7 mouse cellular contexts compared by ENCODE assay signal in the genomic region with DNA sequence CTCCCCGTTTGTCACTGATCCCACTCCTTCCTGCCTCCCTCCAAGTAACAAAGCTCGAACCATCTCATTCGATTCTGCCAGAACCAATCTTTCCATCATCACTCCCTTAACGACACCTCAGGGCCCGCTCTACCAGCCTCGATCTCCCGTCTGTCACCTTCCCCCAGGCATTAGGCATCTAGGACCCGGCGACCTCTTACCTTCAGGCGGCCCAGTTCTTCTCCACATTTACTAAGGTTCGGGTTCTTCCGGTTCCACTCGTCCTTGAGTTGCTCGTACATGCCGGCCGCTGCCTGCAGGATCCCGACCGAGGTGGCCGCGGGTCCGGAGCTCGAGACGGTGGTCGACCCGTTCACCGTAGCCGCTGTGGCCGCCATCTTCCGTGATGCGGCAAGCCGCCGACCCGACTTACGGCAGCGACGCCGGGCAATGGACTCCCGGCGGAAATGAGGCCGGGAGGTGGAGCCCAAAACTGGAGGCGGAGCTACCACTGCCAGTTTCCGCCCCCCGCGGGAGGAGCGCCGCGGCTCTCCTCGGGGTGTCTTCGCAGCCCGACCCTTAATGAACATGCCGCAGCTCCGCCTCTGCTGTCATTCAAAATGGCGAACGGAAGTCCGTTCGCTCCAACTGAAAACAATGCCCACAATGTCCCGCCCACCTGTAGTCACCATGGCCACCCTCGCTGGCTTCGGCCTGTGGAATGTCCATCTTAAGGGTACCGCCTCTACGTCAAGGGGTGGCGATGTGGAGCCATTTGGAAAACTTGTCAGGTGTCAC. TPM values are rescaled to one million over a fixed set of nuclear protein-coding genes. Genes with fewer than 3 reads are reported as not detected.
DNase-seq lines count a peak whose midpoint lies in the region; ATAC-seq lines count a peak whose summit lies in the region.

A gene (minus strand): TSS at position 625 of the 777 bp plus-strand sequence.

- peak within 1 kb of the TSS; percentile 86 for H3K9ac ChIP-seq in intestine, embryonic 16.5 days (ENCODE audit: low read depth, low read length)
- H3K9ac ChIP-seq in midbrain, embryonic 11.5 days (ENCODE audit: low read length), result peak within 1 kb of the TSS; percentile 59

- peaks cover 13% of the 10 kb centered on the region for H3K4me1 ChIP-seq in intestine, embryonic 16.5 days (ENCODE audit: control insufficient read depth, insufficient read depth, low read length)
- H3K4me1 ChIP-seq in midbrain, embryonic 11.5 days (ENCODE audit: control insufficient read depth, insufficient read depth, low read length), result peaks cover 10% of the 10 kb centered on the region

- peak within 1 kb of the TSS; percentile 81 for H3K4me3 ChIP-seq in intestine, embryonic 16.5 days (ENCODE audit: low read length)
- peak within 1 kb of the TSS; percentile 54 for H3K4me3 ChIP-seq in midbrain, embryonic 11.5 days (ENCODE audit: low read depth, low read length)

- peaks cover 11% of the 10 kb centered on the region for H3K36me3 ChIP-seq in intestine, embryonic 16.5 days (ENCODE audit: control insufficient read depth, insufficient read depth, low read length)
- peaks cover 8% of the 10 kb centered on the region; the same call in 1 of the 2 replicates for H3K36me3 ChIP-seq in midbrain, embryonic 11.5 days (ENCODE audit: control insufficient read depth, insufficient read depth, low read length)

- intact Hi-C loops in left cerebral cortex, postnatal 36 days (cut with DNase I), result loop anchor here (2.0 to 5.0 kb wide), 2 partner anchors 59 to 122 kb away; a partner anchor contains a TSS

- under 1% methylated on average over 62 of the region's 62 CpGs for WGBS in intestine, embryonic 16.5 days
- under 1% methylated on average over 62 of the region's 62 CpGs for WGBS in midbrain, embryonic 11.5 days

- peak within 1 kb of the TSS; percentile 74 for H3K4me2 ChIP-seq in intestine, embryonic 16.5 days (ENCODE audit: low read depth, low read length)
- peak within 1 kb of the TSS; percentile 83 for H3K4me2 ChIP-seq in midbrain, embryonic 11.5 days

- ATAC-seq in intestine, embryonic 16.5 days, result peak; percentile 96
- ATAC-seq in midbrain, embryonic 11.5 days (ENCODE audit: low FRiP score), result peak; percentile 97

- peak within 1 kb of the TSS; percentile 57; the same call in 1 of the 2 replicates for H3K27ac ChIP-seq in intestine, embryonic 16.5 days (ENCODE audit: low read length)
- no peak within 1 kb of the TSS for H3K27ac ChIP-seq in midbrain, embryonic 11.5 days (ENCODE audit: low read depth, low read length)

- DNase-seq in adrenal gland, adult 8-10 months, result peak; percentile 97
- DNase-seq in embryo, embryonic 9.5 days (ENCODE audit: extremely low spot score), result peak; percentile 96
- DNase-seq in gastrocnemius, postnatal 4 days (ENCODE audit: low spot score in 2 of 2), result peak; percentile 94
- DNase-seq in left cerebral cortex, postnatal 36 days (ENCODE audit: low spot score in 2 of 2), result peak; percentile 94 to 95
- DNase-seq in midbrain, embryonic 11.5 days (ENCODE audit: low spot score, missing footprints), result peak; percentile 100
- peak; percentile 98 for DNase-seq in skeletal muscle tissue, adult 2 months (ENCODE audit: low read depth, low spot score)

- H3K9me3 ChIP-seq in intestine, embryonic 16.5 days (ENCODE audit: control insufficient read depth, low read length), result no peaks in the 10 kb centered on the region
- H3K9me3 ChIP-seq in midbrain, embryonic 11.5 days (ENCODE audit: control insufficient read depth, low read length), result no peaks in the 10 kb centered on the region

- H3K27me3 ChIP-seq in intestine, embryonic 16.5 days (replicated peaks; ENCODE audit: control insufficient read depth, insufficient read depth, low read length), result no peaks in the 10 kb centered on the region
- H3K27me3 ChIP-seq in midbrain, embryonic 11.5 days (ENCODE audit: control insufficient read depth, insufficient read depth, low read length), result no peaks in the 10 kb centered on the region

RNA-seq across cellular contexts. Expression of the gene that starts here (rescaled TPM):
- 100 to 1,000 TPM; 167 to 191 (median 174) TPM for total RNA-seq in adrenal gland, adult 8-10 months (2022)
- 100 to 1,000 TPM; 174 to 187 TPM for total RNA-seq in gastrocnemius, postnatal 4 days (2021)
- 228 and 241 TPM in 2 replicates for polyA plus RNA-seq in intestine, embryonic 16.5 days (2015; fragmentation: Nextera tagmentation; extraction: Ambion mirVana)
- total RNA-seq in left cerebral cortex, postnatal 36 days (2021), result 100 to 1,000 TPM; 126 to 136 TPM
- 322 and 332 TPM in 2 replicates for polyA plus RNA-seq in midbrain, embryonic 11.5 days (2014; fragmentation: Nextera tagmentation; extraction: Ambion mirVana)
